Mouse (Mus musculus): Measurements from ENCODE around the gene Fam78a. TPM values are rescaled to one million over a fixed set of nuclear protein-coding genes. Genes with fewer than 3 reads are reported as not detected.
A peak's percentile ranks its signal among the peaks of the same experiment; 100 is the strongest.

Fam78a gene
- total RNA-seq, 2 experiments from 2014 or later: 9.0 to 9.7 TPM

GRCm38 (mm10) chr2:32095351-32096121, 10.9 kb upstream of the Fam78a start, which contains the start of gene Plpp7:
Gene Plpp7 (plus strand): TSS chr2:32095528.
- intact Hi-C loops (cut with DNase I): no loop called here
- peak within 1 kb of the TSS; percentile 95 for H3K27ac ChIP-seq
- TF ChIP-seq CTCF (IDR thresholded peaks at IDR 0.05): no peak
- peak; percentile 78 to 79 for DNase-seq (ENCODE audit: extremely low spot score in 1 of 2, low spot score in 2 of 2)
- H3K4me3 ChIP-seq: peak within 1 kb of the TSS; percentile 80

- intact Hi-C loops (cut with DNase I): no loop called here
- no peak overlapping the region for H3K27ac ChIP-seq
- no peak for TF ChIP-seq CTCF (IDR thresholded peaks at IDR 0.05)
- no peak for DNase-seq (ENCODE audit: extremely low spot score in 1 of 2, low spot score in 2 of 2)
- H3K4me3 ChIP-seq: no peak overlapping the region
Observed at GRCm38 (mm10) chr2:32094001-32094707, 9.5 kb upstream of the Fam78a start.

- Histone ChIP-seq H3K27ac (no peak overlapping the region), H3K4me3 (no peak overlapping the region)
- TF ChIP-seq CTCF (IDR thresholded peaks at IDR 0.05): no peak
- intact Hi-C loops (cut with DNase I): no loop called here
- DNase-seq (ENCODE audit: extremely low spot score in 1 of 2, low spot score in 2 of 2): no peak
Observed at GRCm38 (mm10) chr2:32091956-32092355, 7.3 kb upstream of the Fam78a start.

- intact Hi-C loops (cut with DNase I): no loop called here
- no peak overlapping the region for H3K4me3 ChIP-seq
- no peak for TF ChIP-seq CTCF (IDR thresholded peaks at IDR 0.05)
- no peak overlapping the region for H3K27ac ChIP-seq
- no peak for DNase-seq (ENCODE audit: extremely low spot score in 1 of 2, low spot score in 2 of 2)
Observed at GRCm38 (mm10) chr2:32090145-32090544, 5.5 kb upstream of the Fam78a start.

- DNase-seq (ENCODE audit: extremely low spot score in 1 of 2, low spot score in 2 of 2): no peak
- no peak for TF ChIP-seq CTCF (IDR thresholded peaks at IDR 0.05)
- Histone ChIP-seq H3K27ac (no peak overlapping the region; the same call in 1 of the 2 replicates), H3K4me3 (no peak overlapping the region)
- intact Hi-C loops (cut with DNase I): loop anchor here (2.0 kb wide), 1 partner anchor 21 kb away; no protein-coding TSS in a partner anchor
Observed at GRCm38 (mm10) chr2:32089606-32090005, 4.9 kb upstream of the Fam78a start.

GRCm38 (mm10) chr2:32088372-32088981, 3.8 kb upstream of the Fam78a start:
- intact Hi-C loops (cut with DNase I): loop anchor here (1.0 to 2.0 kb wide), 2 partner anchors 16 to 22 kb away; no protein-coding TSS in a partner anchor
- DNase-seq (ENCODE audit: extremely low spot score in 1 of 2, low spot score in 2 of 2): peak; percentile 50 to 57
- TF ChIP-seq CTCF (IDR thresholded peaks at IDR 0.05): no peak
- H3K27ac ChIP-seq: peak overlapping the region; percentile 79
- H3K4me3 ChIP-seq: peak overlapping the region; percentile 18

GRCm38 (mm10) chr2:32087606-32088005, 2.9 kb upstream of the Fam78a start:
- no peak overlapping the region for H3K4me3 ChIP-seq
- H3K27ac ChIP-seq: peak overlapping the region; percentile 79; the same call in 1 of the 2 replicates
- no peak for DNase-seq (ENCODE audit: extremely low spot score in 1 of 2, low spot score in 2 of 2)
- TF ChIP-seq CTCF (IDR thresholded peaks at IDR 0.05): no peak
- intact Hi-C loops (cut with DNase I): loop anchor here (1.0 to 2.0 kb wide), 2 partner anchors 17 to 23 kb away; no protein-coding TSS in a partner anchor

- H3K27ac ChIP-seq: no peak overlapping the region
- no peak for DNase-seq (ENCODE audit: extremely low spot score in 1 of 2, low spot score in 2 of 2)
- H3K4me3 ChIP-seq: no peak overlapping the region
- no peak for TF ChIP-seq CTCF (IDR thresholded peaks at IDR 0.05)
- intact Hi-C loops (cut with DNase I): no loop called here
Observed at GRCm38 (mm10) chr2:32085231-32085630, 574 bp upstream of the Fam78a start.

- TF ChIP-seq CTCF (IDR thresholded peaks at IDR 0.05): no peak
- intact Hi-C loops (cut with DNase I): loop anchor here (5.0 kb wide), 1 partner anchor 47 kb away; no protein-coding TSS in a partner anchor
- Histone ChIP-seq H3K27ac (no peak overlapping the region), H3K4me3 (peak overlapping the region; percentile 65)
- no peak for DNase-seq (ENCODE audit: extremely low spot score in 1 of 2, low spot score in 2 of 2)
Observed at GRCm38 (mm10) chr2:32084872-32085199, 179 bp upstream of the Fam78a start.

- DNase-seq (ENCODE audit: extremely low spot score in 1 of 2, low spot score in 2 of 2): peak; percentile 37 to 53
- Histone ChIP-seq H3K4me3 (peak overlapping the region; percentile 65), H3K27ac (peak overlapping the region; percentile 87)
- TF ChIP-seq CTCF (IDR thresholded peaks at IDR 0.05): peak; percentile 23
- intact Hi-C loops (cut with DNase I): loop anchor here (5.0 kb wide), 1 partner anchor 49 kb away; no protein-coding TSS in a partner anchor
Observed at GRCm38 (mm10) chr2:32083159-32084011, 1.3 kb downstream of the Fam78a start.

- H3K27ac ChIP-seq: no peak overlapping the region
- no peak for DNase-seq (ENCODE audit: extremely low spot score in 1 of 2, low spot score in 2 of 2)
- H3K4me3 ChIP-seq: peak overlapping the region; percentile 65
- intact Hi-C loops (cut with DNase I): loop anchor here (5.0 kb wide), 1 partner anchor 50 kb away; no protein-coding TSS in a partner anchor
- TF ChIP-seq CTCF (IDR thresholded peaks at IDR 0.05): no peak
Observed at GRCm38 (mm10) chr2:32082229-32082628, 2.4 kb downstream of the Fam78a start.

All from left cerebral cortex, adult 2 months (tissue).